Mouse (Mus musculus) granulocyte monocyte progenitor cell, adult 5-6 weeks (primary cell): ENCODE measurements at regions not wholly inside any gene's neighbourhood (a gene's known extent, or its start where the extent isn't known, plus 50 kb on each side); places are given as distances from the start of the nearest gene placed in this dataset.
A peak's percentile ranks its signal among the peaks of the same experiment; 100 is the strongest.
"Not testable (repeated sequence)": the region's sequence is repeated elsewhere in the genome, so short reads cannot be mapped to it uniquely, and the experiment has no call there.

ENCODE experiments used
- ATAC-seq: replicated peaks from 2 replicates; pipeline ENCODE4 v1.8.0; 2016; ENCODE audit warnings: mild to moderate bottlenecking, moderate TSS enrichment, inconsistent platforms; ENCODE audit not compliant: poor library complexity, severe bottlenecking

DNA sequence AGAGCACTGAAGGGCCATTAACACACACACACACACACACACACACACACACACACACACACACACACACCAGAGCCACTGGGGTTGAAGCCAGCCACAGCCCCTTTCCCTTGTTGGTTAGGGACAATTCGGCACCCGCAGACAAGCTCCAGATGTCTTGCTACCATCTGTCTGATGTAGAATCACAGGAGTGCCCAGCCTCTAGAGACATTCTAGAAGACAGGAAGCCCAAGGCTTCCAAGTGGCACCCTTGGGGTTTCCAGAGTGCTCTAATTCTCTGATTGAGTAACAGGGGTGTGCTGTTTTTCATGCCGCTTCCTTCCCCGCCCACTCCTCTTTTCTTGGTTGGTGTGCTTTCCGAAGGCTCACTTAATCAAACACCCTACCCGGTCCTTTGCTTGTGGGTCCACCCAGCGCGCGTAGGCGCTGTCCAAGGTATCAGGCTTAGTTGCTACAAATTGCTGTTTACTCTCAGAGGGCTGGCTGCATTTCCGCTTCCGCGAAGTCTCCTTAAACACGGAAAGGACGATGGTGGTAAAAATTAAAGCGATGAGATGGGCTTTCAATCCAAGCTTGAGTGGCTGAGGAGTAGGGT, 59.5 kb upstream of the Zbtb18 start:
- peak; percentile 95 for ATAC-seq

DNA sequence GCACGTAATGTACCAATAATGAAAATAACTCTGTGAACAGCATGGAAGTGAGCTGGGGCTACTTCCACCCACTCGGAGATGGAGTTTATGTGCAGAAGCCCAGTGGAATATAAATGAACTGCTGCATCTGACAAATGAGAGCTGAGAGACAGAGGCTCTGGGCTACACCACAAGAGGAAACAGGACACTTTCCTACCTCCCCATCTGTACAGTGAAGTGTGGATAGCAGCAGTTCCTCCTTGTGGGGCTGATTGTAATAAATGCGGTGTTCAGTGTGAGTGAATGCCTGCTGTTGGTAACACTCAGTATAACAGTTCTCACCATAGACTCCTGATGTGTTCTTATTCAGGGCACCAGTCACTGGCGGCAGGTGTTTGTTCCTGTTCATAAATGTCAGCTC, 60.0 kb upstream of the Zbtb18 start:
- ATAC-seq, result peak; percentile 53

DNA sequence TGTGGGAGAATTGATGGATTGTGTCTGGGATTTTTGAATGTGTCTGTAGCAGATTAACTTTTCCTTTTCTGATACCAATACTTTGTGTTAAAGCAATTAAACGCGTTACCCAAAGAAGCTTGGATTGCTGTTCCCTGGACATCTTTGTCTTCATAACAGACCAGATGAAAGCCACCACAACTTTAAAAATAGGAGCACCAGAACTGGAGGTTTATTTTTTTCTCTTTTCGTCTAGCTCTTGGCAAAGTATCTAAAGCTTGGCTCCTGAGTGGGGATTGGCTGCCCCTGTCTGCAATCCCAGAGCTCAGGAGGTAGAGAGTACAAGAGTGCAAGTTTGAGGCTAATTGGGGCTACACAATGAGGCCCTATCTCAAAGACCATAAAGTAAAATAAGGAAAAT, 64.0 kb upstream of the Zbtb18 start:
- no peak for ATAC-seq

DNA sequence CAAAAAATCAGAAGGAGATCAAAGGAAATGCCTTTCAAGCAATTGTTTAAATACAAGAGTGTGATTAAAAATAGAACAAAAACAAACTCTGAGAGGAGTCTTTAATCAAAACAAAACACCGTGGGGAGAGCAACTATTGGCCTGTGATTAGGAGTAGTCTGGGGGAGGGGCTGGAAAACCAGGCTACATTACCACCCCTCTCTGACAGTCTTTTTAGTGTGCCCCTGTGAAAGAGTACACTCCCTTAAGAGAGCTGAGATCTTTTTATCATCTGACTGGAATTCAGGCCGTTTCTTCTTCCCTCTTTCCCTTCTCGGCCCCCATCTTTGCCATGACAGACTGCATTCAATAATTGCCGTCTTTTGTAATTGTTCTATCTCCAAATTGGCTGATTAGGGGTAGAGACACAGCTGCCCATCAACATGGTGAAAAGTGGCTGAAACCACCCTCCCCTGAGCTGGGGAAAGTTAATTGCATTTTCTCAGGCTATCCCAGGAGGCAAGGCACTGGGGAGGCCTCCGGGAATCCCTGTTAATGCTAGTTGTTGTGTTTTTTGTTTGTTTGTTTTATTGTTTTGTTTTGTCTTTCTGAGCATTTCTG, 68.8 kb upstream of the Zbtb18 start:
- no peak for ATAC-seq

DNA sequence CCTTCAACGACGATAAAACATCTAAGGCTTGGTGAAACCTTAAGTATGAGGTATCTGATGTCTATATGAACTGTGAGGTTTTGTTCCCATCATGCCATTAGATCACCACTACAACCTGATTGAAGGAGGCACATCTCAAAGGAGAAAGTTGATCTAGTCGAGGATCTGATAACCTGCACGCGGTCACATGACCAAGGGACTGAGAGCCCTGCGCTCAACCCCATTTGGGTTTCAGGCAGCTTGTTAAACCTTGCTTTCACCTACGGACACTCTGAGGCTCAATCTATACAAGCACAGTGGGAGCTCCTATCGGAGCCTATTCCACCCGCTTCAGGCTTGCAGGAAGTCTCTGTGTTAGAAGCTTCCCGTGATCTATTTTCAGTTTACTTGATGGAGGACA, 70.1 kb upstream of the Zbtb18 start:
- no peak for ATAC-seq

DNA sequence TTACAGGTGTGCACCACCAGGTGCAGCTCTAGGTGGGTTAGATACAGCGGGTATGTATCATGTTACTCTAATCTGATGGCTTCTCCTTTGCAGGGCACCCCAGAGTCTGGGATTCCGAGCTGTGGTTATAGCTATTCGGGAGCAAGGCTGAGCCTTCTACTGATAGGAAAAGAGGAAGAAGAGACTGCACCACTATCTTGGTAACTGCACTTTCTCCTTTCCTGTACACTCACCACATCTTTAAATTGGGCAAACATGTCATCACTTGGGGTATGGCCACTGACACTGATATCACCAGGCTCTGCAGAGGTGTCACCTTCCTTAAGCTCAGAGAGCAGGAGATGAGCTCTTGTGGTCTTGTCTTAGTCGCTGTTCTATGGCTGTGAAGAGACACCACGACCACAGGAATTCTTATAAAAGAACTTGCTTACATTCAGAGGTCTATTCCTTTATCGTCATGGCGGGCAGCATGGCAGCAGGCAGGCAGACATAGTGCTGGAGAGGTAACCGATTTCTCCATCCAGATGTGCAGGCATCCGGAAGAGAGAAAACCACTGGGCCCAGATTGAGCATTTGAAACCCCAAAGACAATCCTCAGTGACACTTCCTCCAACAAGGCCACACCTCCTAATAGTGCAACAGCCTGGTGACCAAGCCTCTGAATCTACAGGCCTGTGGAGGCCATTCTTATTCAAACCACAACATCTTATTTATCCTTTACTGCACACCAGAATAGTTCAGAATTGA, 74.1 kb upstream of the Zbtb18 start:
- peak; percentile 96 for ATAC-seq

DNA sequence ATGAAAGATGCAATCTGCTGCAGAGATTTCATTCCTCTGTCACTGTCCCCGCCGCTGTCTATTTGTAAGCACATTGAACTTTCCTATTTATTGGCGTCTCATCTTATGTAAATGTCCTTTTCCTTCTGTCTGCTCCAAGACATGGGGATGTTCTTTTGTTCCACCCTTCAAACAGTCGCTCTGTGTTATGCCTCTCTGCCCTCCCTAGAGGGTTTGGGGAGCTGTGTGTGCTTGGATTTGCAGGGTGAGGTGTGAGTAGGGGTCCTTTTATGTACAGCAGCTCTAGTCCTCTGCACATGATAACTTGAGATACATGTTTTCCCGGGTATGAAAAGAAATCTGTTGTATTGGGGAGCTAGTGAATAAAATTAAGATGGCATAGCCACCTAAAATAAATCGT, 75.2 kb upstream of the Zbtb18 start:
- no peak for ATAC-seq

DNA sequence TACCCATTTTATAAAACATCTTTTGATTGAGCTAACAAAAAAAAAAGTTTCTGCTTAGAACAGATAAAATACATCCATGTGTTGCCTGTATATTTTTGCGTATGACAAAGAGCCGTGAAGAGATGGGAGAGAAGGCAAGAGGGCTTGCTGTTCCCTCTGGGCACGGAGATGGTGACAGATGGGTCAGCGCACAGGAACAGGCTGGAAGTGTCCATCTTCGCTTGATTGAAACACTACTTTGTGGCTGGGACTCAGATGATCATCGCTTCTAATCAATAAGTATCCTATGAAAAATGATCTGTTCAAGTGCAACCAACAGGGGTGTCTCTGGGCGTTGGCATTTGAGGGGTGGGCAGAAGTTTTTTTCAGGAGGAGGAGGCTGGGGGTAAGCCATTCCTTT, 75.7 kb upstream of the Zbtb18 start:
- ATAC-seq, result no peak

DNA sequence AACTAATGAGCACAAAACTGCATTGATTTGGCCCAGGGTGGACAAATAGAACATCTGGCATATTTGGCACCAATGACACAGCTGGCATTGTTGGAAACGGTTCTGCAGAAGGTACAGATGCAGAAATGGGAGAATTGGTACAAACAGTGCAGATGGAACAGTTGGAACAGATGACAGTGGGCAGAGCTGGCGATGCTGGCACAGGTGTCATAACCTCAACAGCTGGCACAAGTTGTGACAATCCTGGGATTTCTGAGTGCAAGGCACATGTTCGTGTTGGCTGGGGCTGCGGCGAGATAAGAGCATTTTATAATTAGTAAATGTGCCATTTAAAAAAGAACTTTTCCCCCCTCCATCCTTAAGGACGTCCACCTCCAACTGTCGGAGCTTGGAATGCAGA, 77.8 kb upstream of the Zbtb18 start:
- no peak for ATAC-seq

DNA sequence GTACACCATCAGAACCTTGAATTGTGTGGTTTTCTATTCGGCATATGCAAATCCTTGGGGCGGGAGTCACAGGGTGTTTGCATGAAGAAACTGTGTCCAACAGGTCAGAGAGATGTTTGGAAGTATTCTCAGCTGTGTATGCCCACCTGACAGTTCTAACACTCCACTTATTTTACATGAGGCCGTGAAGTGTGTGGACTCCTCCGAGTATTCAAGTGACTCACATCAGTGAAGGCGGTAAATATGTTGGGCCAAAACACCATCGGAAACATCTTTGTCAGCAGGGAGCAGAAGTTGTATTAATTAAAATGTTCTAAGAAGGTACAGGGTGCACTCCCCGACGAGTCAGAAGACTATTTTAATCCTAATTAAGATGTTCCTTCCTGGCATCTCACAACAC, 79.8 kb upstream of the Zbtb18 start:
- ATAC-seq, result no peak

DNA sequence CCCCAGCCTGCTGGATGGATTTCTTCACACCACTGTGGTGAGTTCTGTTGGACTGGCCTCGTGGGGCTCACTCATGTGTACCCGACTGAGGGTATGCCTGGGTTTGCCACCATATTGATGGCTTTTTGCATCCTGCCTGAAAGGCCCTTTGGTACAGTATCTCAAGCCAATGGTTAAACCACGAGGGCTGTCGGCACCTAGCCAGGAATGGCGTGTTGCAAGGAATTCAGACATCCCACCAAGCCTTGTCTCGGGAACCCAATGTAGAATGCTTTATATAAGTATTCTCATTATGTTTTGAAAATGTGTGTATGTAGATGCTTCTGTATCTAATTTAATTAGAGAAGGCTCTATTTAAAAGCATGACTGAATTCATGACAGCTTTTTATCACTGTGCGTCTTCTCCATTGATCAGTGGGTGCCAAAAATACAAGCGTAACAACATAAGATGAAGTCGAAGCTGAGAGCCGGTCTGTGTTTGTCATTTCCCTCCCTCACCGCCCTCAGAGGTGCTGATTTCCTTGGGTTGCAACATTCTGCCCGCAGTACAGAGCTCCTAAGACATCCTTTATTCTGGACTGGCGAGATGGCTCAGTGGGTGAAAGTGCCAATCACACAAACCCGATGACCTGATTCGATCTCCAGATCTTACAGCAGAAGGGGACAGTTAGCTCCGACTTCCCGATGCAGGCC, 90.5 kb upstream of the Akt3 start:
- ATAC-seq, result peak; percentile 15; the same call in 1 of the 2 replicates

DNA sequence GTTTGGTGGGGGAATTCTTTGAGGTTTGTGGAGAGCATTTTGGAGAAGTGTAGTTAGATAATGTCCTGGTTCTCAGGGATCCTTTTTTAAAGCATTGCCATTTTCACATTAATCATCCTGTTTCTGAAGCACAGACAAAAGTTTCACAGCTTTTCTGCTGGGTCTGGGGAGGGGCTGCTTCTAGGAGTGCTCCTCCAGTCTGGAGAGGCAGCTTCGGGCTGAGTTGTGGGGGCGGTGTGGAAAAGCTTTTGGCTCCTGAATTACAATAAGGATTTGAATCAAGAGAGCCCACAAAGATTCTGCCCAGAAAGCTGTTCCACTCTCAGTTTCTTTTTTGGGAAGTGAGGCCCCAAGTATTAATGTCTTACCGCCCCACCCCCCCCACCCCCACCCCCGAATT, 89.2 kb upstream of the Akt3 start:
- ATAC-seq, result no peak

DNA sequence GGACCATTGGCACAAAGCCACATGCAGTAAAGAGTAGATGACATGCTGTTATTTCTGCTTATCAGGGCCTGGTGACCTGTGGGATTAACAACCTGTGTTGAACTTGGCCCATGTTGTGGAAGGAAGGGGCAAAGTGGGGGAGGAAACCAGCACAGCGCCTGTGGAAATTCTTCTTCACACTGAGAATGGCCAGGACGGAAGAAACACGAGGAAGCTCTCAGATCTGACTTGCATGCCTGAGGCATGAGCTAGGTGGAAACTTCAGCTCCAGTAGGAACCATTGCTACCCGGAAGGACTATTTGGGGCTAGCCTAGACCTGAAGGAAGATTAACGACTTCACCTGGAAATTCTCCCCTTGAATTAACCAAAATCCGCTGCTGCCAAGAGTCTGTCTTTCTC, 88.5 kb upstream of the Akt3 start:
- no peak for ATAC-seq

DNA sequence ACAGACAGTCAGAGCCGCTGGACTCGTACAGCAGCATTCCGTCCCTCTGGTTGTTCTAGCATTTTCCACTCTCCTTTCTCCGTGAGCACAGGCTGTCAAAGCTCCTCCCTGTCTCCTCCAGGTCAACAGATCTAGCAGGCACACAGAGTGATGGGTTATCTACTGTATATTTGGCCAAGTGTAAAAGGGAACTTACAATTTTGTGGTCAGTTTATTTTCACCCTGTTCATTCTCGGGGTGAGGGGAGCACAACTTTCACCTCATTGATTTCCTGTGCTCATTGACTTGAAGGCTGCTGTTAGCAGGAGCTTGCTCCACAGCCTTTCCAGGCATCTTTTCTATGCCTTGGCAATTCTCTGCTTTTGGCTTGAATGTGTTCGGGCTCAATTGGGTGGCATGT, 87.5 kb upstream of the Akt3 start:
- peak; percentile 78 for ATAC-seq

DNA sequence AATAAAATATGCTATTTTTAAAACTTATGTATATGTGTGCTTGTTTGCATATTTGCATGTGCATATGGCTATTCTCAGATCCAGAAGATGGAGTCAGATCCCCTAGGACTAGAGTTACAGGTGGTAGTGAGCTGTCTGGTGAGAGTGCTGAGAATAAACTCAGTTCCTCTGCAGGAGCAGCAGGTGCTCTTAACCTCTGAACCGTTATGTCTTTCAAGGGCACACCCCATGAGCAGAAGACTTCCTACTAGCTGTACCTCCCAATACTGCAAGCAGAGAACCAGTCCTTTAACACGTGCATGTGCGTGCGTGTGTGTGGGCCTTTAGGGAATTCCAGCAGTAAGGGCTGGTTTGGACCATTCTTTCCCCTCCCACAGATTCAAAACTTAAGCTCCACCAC, 85.9 kb upstream of the Akt3 start:
- no peak for ATAC-seq

DNA sequence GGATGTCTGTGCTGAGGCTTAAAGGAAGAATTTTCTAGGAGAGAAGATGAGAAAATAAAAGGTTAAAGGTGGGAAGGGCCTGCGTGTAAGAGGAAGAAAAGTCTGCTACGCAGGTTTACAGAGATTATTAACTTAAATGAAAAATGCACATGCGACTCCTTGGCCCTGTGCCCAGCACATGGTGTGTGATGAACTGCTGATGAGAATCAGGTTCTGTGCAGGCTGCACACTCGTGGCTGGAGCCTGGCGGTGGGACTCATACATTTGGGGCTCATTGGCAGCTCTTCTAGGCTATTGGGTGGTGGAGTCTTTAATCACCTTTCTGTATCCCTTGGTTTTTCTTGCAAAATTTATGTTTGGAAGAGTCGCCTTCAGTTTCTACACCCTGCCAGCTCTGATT, 85.1 kb upstream of the Akt3 start:
- no peak for ATAC-seq

DNA sequence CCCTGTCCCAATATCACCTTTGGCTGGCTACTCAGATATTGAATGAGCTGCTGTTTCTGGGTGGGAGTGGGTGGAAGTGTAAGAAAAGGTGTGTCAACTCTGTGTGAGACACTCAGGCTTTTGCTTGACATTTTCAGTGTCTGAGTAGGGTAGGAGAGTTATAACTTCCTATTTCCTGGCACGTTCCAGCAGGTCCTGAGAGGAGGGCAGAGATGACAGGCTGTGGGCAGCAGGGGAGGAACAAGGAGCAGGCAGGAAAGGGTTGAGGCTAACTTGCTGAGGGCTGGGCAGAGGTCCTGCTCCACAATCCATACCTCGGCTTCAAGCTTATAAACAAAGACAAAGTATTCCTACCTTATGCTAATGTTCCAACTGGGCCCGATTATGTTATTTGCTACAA, 82.2 kb upstream of the Akt3 start:
- ATAC-seq, result peak; percentile 61

DNA sequence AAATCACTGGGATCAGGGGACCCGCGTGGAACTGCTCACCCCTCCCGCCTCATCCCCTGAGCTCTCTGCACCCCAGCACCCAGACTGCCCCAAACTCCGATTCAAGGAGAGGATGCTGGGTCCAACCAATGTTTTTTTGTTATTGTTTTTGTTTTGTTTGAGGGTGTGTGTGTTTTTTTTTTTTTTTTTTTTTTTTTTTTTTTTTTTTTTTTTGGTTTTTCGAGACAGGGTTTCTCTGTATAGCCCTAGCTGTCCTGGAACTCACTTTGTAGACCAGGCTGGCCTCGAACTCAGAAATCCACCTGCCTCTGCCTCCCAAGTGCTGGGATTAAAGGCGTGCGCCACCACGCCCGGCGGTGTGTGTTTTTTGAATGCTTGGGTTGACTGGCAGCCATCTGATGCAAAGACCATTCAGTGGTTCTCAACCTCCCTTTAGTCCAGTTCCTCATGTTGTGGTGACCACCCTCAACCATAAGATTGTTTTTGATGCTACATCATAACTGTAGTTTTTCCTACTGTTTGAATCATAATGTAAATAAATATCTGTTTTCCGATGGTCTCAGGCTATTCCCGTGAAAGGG, 81.3 kb upstream of the Akt3 start:
- not testable (repeated sequence) for ATAC-seq

DNA sequence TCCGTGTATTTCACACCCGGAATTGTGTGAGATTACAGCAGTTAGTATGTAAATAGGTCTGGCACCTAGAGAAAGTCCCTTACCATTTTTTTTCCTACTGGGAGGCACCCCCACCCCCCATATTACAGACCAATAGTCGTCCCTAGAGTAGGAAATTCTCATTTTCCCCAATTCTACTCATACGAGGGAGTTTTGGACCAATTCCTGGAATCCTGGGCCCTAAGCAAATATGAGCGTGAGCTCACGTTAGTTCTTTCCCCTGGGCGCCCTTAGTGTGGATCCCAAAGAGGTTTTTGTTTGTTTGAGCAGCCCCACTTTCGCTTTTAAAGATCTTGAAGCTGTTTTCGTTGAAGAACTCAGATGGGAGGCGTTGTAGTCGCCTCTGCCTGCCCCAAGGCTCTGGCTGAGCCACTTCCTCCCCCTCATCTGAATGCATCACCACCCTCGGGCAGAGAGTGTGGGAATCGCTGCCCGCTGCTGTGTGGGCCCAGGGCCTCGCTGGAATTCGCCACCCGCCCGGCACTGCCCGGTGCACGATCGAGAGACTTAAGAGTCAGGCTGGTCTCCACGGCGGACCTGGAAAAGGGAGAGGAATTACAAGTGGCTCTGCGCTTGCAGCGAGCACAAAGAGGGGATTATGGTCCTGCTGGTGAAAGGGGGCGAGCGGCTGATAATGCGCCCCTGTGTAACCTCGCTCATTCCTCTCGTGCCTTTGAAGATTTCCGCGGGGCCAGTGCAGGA, 80.6 kb upstream of the Akt3 start:
- ATAC-seq, result peak; percentile 91

DNA sequence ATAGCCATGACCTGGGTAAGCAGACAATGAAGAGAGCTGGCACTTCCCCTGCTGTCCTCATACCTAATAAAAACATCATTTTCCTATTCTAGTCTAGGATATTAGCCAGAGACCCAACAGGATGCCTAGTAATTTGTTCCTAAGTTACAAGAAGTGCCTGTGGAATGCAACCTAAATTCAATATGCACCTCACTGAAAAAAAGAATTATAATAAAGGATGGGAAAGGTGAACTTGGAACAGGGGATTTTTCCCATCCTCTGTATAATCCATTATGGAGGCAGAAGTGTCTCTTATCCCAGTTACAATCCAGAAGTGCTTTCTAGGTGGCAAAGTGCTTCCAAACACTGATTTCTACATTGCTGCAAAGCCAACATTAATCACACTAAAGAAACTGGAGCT, 79.8 kb upstream of the Akt3 start:
- ATAC-seq, result no peak
